Mouse (Mus musculus): ENCODE results near the gene Tiparp.

DNA sequence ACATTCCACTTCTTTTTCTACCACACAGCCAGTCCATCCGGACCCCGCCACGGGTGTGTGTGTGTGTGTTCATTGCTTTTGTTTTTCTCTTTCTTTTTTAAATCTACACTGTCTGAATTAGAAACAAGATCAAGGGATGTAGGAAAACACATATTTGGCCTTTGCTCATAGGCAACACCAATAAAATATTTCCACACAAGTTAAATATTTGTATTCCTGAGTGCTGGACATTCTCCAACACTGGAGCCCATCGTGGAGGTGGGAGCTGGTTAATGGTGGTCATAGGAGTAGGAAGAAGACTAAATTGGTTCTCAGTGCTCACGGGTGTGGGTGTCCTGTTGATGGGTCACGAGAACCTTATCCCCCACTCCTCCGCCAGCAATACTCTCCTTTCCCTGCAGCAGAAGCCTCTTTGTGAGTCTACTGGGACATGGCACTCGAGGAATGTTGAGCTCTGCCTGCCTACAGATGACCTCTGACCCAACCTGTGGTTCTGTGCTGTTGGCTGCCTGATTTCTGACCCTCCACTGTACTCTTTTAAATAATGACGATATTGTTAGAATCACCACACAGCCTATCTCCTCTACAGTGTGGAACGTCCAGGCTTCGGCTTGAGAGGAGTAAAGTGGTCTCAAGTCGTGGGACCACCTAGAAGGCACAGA is 51.2 kb downstream of the Tiparp start:
- TF ChIP-seq MAX (IDR thresholded peaks at IDR 0.05; ENCODE audit: low read length) (no peak), SIN3A (IDR thresholded peaks at IDR 0.05; ENCODE audit: low read length) (no peak), ZC3H11A (IDR thresholded peaks at IDR 0.05; ENCODE audit: low read depth, low read length) (no peak), CTCF (conservative IDR thresholded peaks at IDR 0.05 in 1 of 2, IDR thresholded peaks at IDR 0.05 in 1 of 2; ENCODE audit: low read depth in 2 of 2, low read length in 2 of 2) (no peak), ZNF384 (IDR thresholded peaks at IDR 0.05; ENCODE audit: low read depth, low read length) (no peak), HCFC1 (IDR thresholded peaks at IDR 0.05; ENCODE audit: low read depth, low read length) (no peak), GABPA (IDR thresholded peaks at IDR 0.05; ENCODE audit: insufficient replicate concordance, low read depth, low read length) (no peak), ZKSCAN1 (IDR thresholded peaks at IDR 0.05; ENCODE audit: borderline replicate concordance, low read depth, low read length) (no peak), ETS1 (conservative IDR thresholded peaks at IDR 0.05; ENCODE audit: low read depth, low read length) (no peak), POLR2A (IDR thresholded peaks at IDR 0.05; ENCODE audit: low read depth, low read length) (no peak), E2F4 (IDR thresholded peaks at IDR 0.05; ENCODE audit: insufficient replicate concordance, low read depth, low read length) (no peak), USF2 (conservative IDR thresholded peaks at IDR 0.05; ENCODE audit: low read depth, low read length) (no peak)

All from CH12.LX (cell line).